Mouse (Mus musculus): ENCODE data around the gene Krtap5-2. TPM values are rescaled to one million over a fixed set of nuclear protein-coding genes. Genes with fewer than 3 reads are reported as not detected.

The Krtap5-2 gene
- polyA plus RNA-seq (2012; fragmentation: generic; extraction: Trizol), result not detected

DNA sequence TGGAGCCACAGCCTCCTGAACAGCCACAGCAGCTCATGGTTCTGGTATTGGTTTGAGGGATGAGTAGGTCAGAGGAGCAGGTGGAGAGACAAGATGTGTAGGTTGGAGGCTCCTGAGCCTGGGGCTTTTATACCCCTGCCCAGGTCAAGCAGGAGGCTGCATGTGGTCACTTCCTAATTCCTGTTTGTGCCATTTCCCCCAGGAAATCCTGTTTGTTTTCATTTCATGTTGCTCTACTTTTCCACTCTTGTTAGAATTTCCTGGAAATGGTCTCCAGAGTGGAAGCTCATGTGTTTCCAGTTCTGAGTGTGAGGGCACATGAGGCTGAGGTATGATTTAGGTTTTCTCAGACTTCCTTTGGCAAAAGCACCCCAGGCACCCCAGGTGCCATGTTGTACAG lies at the start of gene Krtap5-2:
Gene Krtap5-2 (minus strand): TSS at position 101 of the 400 bp plus-strand sequence.

DNA sequence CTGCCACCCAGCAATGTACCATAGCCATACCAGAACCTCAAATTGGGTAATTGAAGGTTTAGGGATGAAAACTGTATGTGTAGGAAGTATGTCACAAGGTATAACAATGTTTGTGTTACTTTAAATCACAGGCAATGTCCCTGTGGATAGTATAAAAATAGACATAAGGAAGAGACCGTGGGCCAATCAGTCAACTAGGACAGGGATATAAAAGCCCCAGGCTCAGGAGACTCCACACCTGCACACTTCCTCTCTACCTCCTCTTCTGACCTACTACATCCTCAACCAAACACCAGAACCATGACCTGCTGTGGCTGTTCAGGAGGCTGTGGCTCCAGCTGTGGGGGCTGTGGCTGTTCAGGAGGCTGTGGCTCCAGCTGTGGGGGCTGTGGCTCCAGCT lies 35.8 kb upstream of the Krtap5-2 start, which contains the start of gene Gm7579:
Gene Gm7579 (plus strand): TSS at position 301 of the 400 bp plus-strand sequence.

DNA sequence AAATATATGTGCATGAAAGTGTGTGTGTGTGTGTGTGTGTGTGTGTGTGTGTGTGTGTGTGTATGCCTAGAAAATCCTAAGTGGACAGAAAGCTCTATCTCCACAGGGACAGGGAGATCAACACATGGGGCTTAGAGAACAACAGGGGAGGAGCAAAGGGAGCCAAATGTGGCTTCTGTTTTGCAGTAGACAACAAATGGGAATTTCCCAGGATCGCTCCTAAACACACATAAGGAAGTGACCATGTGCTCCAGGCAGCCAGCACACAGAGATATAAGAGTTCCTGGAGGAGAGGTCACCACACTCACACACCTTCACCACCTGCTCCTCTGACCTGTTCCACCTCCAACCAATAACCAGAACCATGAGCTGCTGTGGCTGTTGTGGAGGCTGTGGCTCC lies 25.3 kb upstream of the Krtap5-2 start, which contains the start of gene Krtap5-3:
Gene Krtap5-3 (plus strand): TSS at position 301 of the 400 bp plus-strand sequence.

DNA sequence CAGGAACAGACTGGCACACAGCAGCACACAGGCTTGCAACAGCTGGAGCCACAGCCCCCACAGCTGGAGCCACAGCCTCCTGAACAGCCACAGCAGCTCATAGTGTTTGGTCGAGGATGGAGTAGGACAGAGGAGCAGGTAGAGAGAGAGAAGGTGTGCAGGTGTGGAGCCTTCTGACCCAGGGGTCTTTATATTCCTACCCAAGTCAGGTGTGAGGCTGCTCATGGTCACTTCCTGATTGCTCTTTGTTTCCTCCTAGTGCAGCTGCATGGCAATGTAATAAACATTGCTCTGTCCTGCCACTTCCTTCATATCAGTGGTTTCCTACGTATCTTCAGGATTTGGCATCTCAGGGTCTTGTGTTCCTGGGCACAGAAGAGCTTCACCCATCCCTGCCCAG lies 14.5 kb upstream of the Krtap5-2 start, which contains the start of gene Gm10153:
Gene Gm10153 (minus strand): TSS at position 101 of the 400 bp plus-strand sequence.

DNA sequence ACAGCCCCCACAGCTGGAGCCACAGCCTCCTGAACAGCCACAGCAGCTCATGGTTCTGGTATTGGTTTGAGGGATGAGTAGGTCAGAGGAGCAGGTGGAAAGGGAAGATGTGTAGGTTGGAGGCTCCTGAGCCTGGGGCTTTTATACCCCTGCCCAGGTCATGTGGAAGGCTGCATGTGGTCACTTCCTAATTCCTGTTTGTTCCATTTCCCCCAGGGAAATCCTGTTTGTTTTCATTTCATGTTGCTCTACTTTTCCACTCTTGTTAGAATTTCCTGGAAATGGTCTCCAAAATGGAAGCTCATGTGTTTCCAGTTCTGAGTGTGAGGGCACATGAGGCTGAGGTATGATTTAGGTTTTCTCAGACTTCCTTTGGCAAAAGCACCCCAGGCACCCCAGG lies 10.2 kb downstream of the Krtap5-2 start, which contains the start of gene Gm4553:
Gene Gm4553 (minus strand): TSS at position 101 of the 400 bp plus-strand sequence.

DNA sequence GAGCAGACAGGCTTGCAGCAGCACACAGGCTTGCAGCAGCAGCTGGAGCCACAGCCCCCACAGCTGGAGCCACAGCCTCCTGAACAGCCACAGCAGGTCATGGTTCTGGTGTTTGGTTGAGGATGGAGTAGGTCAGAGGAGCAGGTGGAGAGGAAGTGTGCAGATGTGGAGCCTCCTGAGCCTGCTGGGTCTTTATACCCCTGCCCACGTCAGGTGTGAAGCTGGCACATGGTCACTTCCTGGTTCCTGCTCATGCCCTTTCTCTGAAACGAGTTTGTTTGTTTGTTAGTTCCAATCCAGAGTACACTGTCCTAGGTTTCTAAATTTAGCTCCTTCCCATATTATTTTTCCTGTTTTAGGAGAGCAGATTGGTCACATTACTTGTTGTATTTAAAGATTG lies 18.8 kb downstream of the Krtap5-2 start, which contains the start of gene Gm29735:
Gene Gm29735 (minus strand): TSS at position 101 of the 400 bp plus-strand sequence.

DNA sequence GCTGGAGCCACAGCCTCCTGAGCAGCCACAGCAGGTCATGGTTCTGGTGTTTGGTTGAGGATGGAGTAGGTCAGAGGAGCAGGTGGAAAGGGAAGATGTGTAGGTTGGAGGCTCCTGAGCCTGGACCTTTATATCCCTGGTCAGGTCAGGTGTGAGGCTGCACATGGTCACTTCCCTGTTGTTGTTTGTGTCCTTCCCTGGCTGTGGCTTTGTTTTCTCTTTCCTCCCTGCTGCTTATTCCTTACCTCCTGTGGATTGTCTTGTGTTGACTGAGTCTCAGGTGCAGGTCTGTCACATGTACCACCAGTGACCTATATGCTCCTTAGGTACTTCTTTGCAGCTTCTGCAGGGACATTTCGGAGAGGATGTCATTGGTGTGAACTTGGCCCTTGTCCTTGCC lies 31.3 kb downstream of the Krtap5-2 start, which contains the start of gene Gm45337:
Gene Gm45337 (minus strand): TSS at position 101 of the 400 bp plus-strand sequence.

DNA sequence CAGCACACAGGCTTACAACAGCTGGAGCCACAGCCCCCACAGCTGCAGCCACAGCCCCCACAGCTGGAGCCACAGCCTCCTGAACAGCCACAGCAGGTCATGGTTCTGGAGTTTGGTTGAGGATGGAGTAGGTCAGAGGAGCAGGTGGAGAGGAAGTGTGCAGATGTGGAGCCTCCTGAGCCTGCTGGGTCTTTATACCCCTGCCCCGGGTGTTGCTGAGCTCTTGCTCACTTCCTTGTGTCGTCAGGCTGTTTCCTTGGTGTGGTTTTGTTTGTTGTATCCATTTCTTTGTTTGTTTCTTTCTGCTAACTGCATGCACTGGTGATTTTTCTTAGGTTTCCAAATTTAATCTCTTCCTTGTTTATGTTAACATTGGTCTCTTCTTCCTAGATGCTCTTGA lies 39.9 kb downstream of the Krtap5-2 start, which contains the start of gene Gm39115:
Gene Gm39115 (minus strand): TSS at position 101 of the 400 bp plus-strand sequence.

Other genes with a start within 250 kb of the Krtap5-2 start
- gene Brsk2, start 226.3 kb downstream of the Krtap5-2 start, polyA plus RNA-seq (2012; fragmentation: generic; extraction: Trizol), result under 1 TPM; 0.02 to 0.21 TPM
- 10 to 100 TPM; 15.6 to 37.1 TPM for gene Mob2, start 114.9 kb downstream of the Krtap5-2 start, polyA plus RNA-seq (2012; fragmentation: generic; extraction: Trizol)
- gene Dusp8, start 80.2 kb downstream of the Krtap5-2 start, polyA plus RNA-seq (2012; fragmentation: generic; extraction: Trizol), result under 1 TPM; 0.79 to 0.83 TPM
- gene Gm45618, start 55.3 kb downstream of the Krtap5-2 start, polyA plus RNA-seq (2012; fragmentation: generic; extraction: Trizol), result not detected
- gene Gm39115, start 40.0 kb downstream of the Krtap5-2 start, polyA plus RNA-seq (2012; fragmentation: generic; extraction: Trizol), result not detected
- not detected for gene Gm45337, start 31.4 kb downstream of the Krtap5-2 start, polyA plus RNA-seq (2012; fragmentation: generic; extraction: Trizol)
- gene Gm29735, start 18.9 kb downstream of the Krtap5-2 start, polyA plus RNA-seq (2012; fragmentation: generic; extraction: Trizol), result not detected
- not detected for gene Gm4553, start 10.3 kb downstream of the Krtap5-2 start, polyA plus RNA-seq (2012; fragmentation: generic; extraction: Trizol)
- gene Gm10153, start 14.4 kb upstream of the Krtap5-2 start, polyA plus RNA-seq (2012; fragmentation: generic; extraction: Trizol), result not detected
- gene Krtap5-3, start 25.4 kb upstream of the Krtap5-2 start, polyA plus RNA-seq (2012; fragmentation: generic; extraction: Trizol), result not detected
- not detected for gene Gm7579, start 35.9 kb upstream of the Krtap5-2 start, polyA plus RNA-seq (2012; fragmentation: generic; extraction: Trizol)
- not detected for gene Krtap5-5, start 54.0 kb upstream of the Krtap5-2 start, polyA plus RNA-seq (2012; fragmentation: generic; extraction: Trizol)
- not detected for gene Gm40460, start 65.1 kb upstream of the Krtap5-2 start, polyA plus RNA-seq (2012; fragmentation: generic; extraction: Trizol)
- gene Gm2431, start 82.3 kb upstream of the Krtap5-2 start, polyA plus RNA-seq (2012; fragmentation: generic; extraction: Trizol), result not detected
- not detected for gene Gm4559, start 98.4 kb upstream of the Krtap5-2 start, polyA plus RNA-seq (2012; fragmentation: generic; extraction: Trizol)
- gene Krtap5-1, start 121.1 kb upstream of the Krtap5-2 start, polyA plus RNA-seq (2012; fragmentation: generic; extraction: Trizol), result not detected
- gene Krtap5-4, start 127.5 kb upstream of the Krtap5-2 start, polyA plus RNA-seq (2012; fragmentation: generic; extraction: Trizol), result not detected
- gene Ifitm10, start 197.7 kb upstream of the Krtap5-2 start, polyA plus RNA-seq (2012; fragmentation: generic; extraction: Trizol), result 1 to 10 TPM; 2.0 to 4.2 TPM
- gene Gm49369, start 206.7 kb upstream of the Krtap5-2 start, polyA plus RNA-seq (2012; fragmentation: generic; extraction: Trizol), result under 1 TPM; 0.12 to 0.13 TPM
- gene Ctsd, start 212.0 kb upstream of the Krtap5-2 start, polyA plus RNA-seq (2012; fragmentation: generic; extraction: Trizol), result 100 to 1,000 TPM; 348 to 485 TPM

All from C3H10T1/2 (cell line).